Mouse (Mus musculus) spleen, postnatal 10 days (tissue): ENCODE results near the gene Cep135.

ENCODE experiments used
- DNase-seq, 2 experiments: peaks; one replicate each; pipeline ENCODE4 v3.0.0; 2021 to 2022; ENCODE audit warnings: low spot score in 2 of 2

Cep135 gene

DNA sequence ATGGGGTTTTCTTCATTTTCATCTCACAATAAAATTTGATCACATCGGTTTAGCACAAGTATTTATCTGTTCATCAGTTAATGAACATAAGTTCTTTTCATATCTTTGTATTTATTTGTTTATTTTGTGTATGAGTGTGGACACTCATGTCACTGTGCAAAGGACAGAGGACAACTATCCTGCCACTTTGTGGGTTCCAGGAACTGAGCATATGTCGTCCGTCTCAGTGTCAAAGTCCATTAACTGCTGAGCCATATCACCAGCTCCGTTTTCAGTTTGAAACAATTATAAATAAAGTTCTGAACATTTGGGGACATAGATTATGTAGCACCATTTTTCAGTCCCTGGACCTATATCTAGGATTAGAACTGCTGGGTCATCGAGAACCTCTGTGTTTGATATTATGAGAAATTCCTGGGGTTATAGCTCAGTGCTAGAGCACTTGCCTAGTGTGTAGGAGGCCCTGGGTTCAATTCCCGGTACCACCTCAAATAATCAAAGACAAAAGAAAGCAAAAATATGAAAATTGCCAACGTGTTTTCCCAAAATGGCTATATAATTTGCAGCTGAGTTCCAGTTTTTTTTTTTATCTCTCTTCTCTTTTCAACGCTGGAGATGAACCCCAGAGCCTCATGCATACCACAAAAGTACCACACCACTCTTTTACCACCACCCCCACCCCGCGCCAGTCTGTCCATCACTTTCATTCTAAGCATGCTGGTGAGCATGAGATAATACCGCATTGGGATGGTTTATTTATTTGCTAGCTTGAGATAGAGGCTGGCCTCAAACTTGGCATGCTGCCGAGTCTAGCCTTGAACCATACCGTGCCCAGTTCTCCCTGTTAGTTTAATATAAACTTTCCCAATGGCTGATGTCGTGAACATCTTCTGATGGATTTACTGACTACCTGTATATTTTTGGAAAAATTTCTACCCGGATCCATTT, 96.4 kb downstream of the Cep135 start:
- DNase-seq: peak; percentile 63 to 85

DNA sequence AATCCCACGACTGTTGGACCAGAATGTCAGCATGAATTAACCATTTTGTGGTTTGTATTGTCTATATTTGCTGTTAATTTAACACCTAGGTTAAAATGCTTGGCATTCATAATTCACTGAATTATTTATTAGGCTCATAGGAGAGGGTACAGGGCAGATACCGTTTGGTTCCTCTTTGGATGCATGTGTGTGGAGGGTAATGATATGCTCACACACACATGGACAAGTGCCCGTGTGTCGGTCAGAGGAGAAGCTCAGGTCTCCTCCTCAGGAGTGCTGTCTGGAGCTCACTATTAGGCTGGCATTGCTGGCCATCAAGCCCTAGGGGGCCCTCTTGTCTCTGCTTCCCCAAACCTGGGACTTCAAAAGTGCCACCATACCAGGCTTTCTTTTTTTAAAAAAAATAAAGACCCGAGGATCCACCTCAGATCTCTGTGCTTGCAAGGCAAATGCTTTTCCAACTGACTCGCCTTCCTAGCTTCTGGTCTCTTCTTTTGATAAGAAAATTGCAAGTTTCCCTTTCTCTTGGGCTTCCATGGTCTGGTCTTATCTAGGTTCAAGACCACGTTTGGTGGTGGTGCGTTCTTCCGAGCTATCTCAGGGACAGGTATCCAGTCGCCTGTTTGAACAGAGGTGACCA, 99.6 kb downstream of the Cep135 start:
- no peak for DNase-seq

DNA sequence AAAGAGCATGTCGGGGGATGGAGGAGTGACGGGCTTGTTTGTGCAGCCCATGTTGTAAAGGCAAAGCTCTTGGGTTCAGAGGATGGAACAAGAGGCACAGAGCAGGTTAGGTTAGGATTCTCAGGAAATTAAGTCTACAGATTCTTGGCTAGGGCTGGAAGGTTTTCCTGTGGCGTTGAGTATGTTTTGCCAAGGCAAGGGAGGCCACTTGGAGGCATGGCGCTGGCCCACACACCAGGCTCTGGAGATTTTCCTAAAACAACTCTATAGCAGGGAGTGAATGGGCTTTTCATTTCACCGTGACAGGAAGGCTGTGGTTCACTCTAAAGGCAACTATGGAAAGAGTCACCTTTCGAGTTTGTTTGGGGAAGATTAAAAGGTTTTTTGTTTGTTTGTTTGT, 100.1 kb downstream of the Cep135 start:
- no peak for DNase-seq

DNA sequence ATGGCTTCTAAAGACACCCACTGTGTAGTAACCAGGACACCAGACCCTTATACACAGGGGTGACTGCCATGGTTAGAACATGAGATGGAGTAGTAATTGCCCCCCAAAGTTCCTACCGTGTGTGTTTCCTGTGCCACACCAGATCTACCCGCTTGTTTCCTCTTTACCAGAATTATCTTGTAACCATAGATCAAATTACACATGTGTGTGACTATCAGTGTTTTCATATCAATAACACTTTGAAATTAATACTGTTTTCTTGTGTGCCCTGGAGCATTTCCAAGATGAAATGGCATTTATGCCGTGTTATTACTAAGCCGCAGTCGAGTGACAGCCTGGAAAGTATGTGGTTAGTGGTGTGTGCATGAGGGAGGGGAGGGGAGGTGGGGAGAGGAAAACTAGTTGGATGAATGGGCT, 101.7 kb downstream of the Cep135 start:
- no peak for DNase-seq

DNA sequence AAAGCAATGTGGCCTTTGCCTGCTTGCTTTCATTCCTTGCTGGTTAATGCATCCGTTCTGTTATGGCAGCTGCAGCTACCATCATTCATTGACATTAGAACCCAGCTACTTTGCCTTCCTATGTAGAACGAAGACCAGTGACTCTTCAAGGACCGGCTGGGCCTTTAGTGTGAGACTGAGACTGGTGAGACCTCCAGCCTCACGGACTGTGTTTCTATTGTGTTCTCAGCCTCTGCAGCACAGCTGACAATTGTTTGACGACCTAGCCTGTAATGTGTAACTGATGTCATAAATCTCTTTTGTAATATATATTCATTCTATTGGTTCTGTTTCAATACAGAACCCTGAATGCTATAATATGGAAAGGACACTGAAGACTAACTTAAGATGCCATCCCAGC, 102.8 kb downstream of the Cep135 start:
- DNase-seq: no peak

DNA sequence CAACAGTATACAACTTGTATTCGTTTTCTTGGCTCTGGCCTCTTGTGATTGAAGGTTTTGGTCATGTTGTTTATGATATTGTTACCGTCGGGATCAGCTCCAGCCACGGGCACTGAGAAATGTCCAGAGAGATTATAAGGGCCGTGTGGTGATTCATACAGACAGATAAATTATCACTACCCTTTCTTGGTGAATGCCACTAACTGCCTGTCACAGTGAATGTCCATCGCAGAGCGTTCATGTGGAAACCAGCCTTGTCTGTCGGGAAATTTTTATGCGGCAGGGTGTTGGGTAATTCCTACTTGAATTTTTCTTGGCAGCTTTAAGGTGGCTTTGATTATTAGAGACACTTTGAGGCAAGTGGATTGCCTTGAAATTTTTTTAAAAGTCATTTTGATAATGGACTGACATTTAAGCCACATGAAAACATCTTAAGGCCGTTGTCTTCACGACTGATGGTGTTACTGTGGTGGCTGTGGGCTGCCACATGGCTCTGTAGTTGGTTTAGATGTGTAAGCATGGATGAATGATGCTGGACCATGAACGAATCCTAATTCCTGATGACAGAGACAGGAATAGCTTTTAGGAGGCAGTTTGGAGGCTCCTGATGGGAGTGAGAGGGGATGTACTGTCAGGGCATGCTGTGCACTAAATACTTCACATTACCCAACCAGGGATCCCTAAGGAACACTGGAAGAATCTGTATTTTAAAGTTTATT, 103.4 kb downstream of the Cep135 start:
- DNase-seq: no peak
